Comparison of ENCODE assay signal across 12 mouse cellular contexts in genomic region chr17:45770441-45770840, GRCm38 (mm10). TPM values are rescaled to one million over a fixed set of nuclear protein-coding genes. Genes with fewer than 3 reads are reported as not detected.
A peak's percentile ranks its signal among the peaks of the same experiment; 100 is the strongest.
DNase-seq lines count a peak whose midpoint lies in the region; ATAC-seq lines count a peak whose summit lies in the region.
"Had no signal": no experiment of that assay in that cellular context is flagged by ENCODE, and none has a peak within 500 bp of the region (broad histone marks: within the 10 kb centered on the region; RNA-seq: fewer than 3 reads in every experiment).

No protein-coding gene starts in this region.

- peak overlapping the region; percentile 21; the same call in 1 of the 2 replicates for H3K9ac ChIP-seq in heart, embryonic 14.5 days (ENCODE audit: low read length)
- H3K9ac ChIP-seq: limb, embryonic 15.5 days had no signal

- H3K4me3 ChIP-seq in heart, embryonic 14.5 days (ENCODE audit: control insufficient read depth in 1 of 2, insufficient read depth in 1 of 2, low read depth in 1 of 2, low read length in 2 of 2) = no peak overlapping the region
- H3K4me3 ChIP-seq: limb, embryonic 15.5 days had no signal

- WGBS in heart, embryonic 14.5 days = 43% methylated on average over 6 of the region's 6 CpGs

- H3K27me3 ChIP-seq in heart, embryonic 14.5 days (ENCODE audit: control insufficient read depth, insufficient read depth, low read length) = no peaks in the 10 kb centered on the region
- H3K27me3 ChIP-seq: limb, embryonic 15.5 days had no signal

- no peak for ATAC-seq in heart, embryonic 14.5 days (ENCODE audit: insufficient number of reproducible peaks, insufficient read depth, low FRiP score, low read depth)
- ATAC-seq: forebrain, embryonic 14.5 days; inflammation-experienced regulatory T-cells, adult 6 months had no signal

- 0 out of 2 replicates have a peak, but pooled peaks cover under 1% of the 10 kb centered on the region for H3K9me3 ChIP-seq in heart, embryonic 14.5 days (ENCODE audit: control insufficient read depth, low read length)
- H3K9me3 ChIP-seq: limb, embryonic 15.5 days had no signal

- DNase-seq in embryo, embryonic 10 days (ENCODE audit: low spot score) = peak; percentile 24
- no peak for DNase-seq in embryo, embryonic 9.5 days (ENCODE audit: extremely low spot score)
- peak; percentile 26 to 30 for DNase-seq in layer of hippocampus, adult 18-20 months (ENCODE audit: low spot score in 2 of 2)
- DNase-seq in layer of hippocampus, postnatal 25 days (ENCODE audit: extremely low spot score in 1 of 2, low spot score in 1 of 2) = no peak
- DNase-seq in lung, postnatal 14 days = peak; percentile 37
- no peak for DNase-seq in thymus, postnatal 0 days (ENCODE audit: low spot score)
- DNase-seq in thymus, postnatal 10 days (ENCODE audit: low spot score in 2 of 2) = no peak

- no peak overlapping the region for H3K4me2 ChIP-seq in heart, embryonic 14.5 days (ENCODE audit: low read length)
- H3K4me2 ChIP-seq: limb, embryonic 15.5 days had no signal

- H3K36me3 ChIP-seq in heart, embryonic 14.5 days (ENCODE audit: control insufficient read depth, insufficient read depth, low read length) = no peaks in the 10 kb centered on the region
- H3K36me3 ChIP-seq: limb, embryonic 15.5 days had no signal

- peaks cover 20 to 30% of the 10 kb centered on the region in 2 experiments for H3K4me1 ChIP-seq in heart, embryonic 14.5 days (ENCODE audit: control insufficient read depth in 2 of 2, insufficient read depth in 2 of 2, low read length in 2 of 2)

- H3K27ac ChIP-seq in heart, embryonic 14.5 days (replicated peaks in 1 of 2; ENCODE audit: control insufficient read depth in 1 of 2, insufficient read depth in 1 of 2, low read depth in 2 of 2, low read length in 2 of 2) = peak overlapping the region in 1 of 2 experiments; percentile 41; a peak in 2 of 4 replicates
- H3K27ac ChIP-seq: limb, embryonic 15.5 days had no signal

RNA-seq across cellular contexts. Expression of gene 1600014C23Rik, which starts 36.8 kb away (rescaled TPM):
- total RNA-seq in layer of hippocampus, adult 18-20 months (2021) = not detected
- under 1 TPM in 1 of 2 experiments, not detected in 1; 0.59 TPM for total RNA-seq in layer of hippocampus, postnatal 25 days (2021)
- polyA plus RNA-seq in heart, embryonic 14.5 days (2014; fragmentation: Nextera tagmentation; extraction: Ambion mirVana) = 0.73 and 1.0 TPM in 2 replicates
- not detected in 2 replicates for polyA plus RNA-seq in thymus, postnatal 0 days (2015; fragmentation: Nextera tagmentation; extraction: Ambion mirVana)
- total RNA-seq: adrenal gland, postnatal 4 days had no signal
- polyA plus RNA-seq: inflammation-experienced regulatory T-cells, adult 6 months; limb, embryonic 15.5 days had no signal

Comparison
In these comparisons a context has a peak if more than half of its experiments do, and no peak if none do; other contexts are left out.
1. DNase-seq: peak in embryo, embryonic 10 days (single experiment), layer of hippocampus, adult 18-20 months (2 of 2) and lung, postnatal 14 days (single experiment); none in embryo, embryonic 9.5 days (single experiment), layer of hippocampus, postnatal 25 days (0 of 2), thymus, postnatal 0 days (single experiment) and thymus, postnatal 10 days (0 of 2).